Mouse (Mus musculus) gastrocnemius, postnatal 25 days (tissue): ENCODE measurements around the gene Osgep. TPM values are rescaled to one million over a fixed set of nuclear protein-coding genes. Genes with fewer than 3 reads are reported as not detected.
A peak's percentile ranks its signal among the peaks of the same experiment; 100 is the strongest.
"Not testable (repeated sequence)": the region's sequence is repeated elsewhere in the genome, so short reads cannot be mapped to it uniquely, and the experiment has no call there.

Source experiments
- DNase-seq: peaks from one replicate; pipeline ENCODE4 v3.0.0; 2022
- total RNA-seq, 2 experiments: library from RNA; stranded (reverse); gene quantifications; 1 replicate in 1 of 2; 2 replicates in 1 of 2; pipeline ENCODE4 v1.2.3; 2021

Osgep gene
- total RNA-seq, 2 experiments from 2014 or later = 40.1 to 41.8 TPM

DNA sequence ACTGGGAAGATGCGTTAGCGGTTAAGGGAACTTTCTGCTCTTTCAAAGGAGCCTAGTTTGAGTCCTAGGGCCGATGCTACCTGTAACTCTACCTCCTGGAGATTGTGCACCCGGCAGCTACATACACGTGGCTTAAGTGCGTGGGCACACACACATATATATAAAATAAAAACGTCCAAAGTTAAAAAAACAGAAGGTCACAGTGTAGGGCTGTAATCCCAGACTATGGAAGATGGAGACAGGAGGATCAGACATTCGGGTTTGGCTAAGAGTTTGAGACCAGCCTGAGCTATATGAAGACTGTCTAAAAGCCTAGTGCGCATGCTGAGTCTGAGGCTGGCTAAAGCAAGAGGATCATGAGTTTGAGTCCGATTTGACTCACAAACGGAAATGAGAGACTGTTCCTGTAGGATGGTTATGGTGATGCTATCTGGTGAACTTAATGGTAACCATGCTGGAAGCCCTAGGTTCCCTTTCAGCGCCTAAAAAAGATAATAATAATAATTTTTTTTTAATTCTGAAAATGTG, 6.9 kb upstream of the Osgep start:
- DNase-seq = no peak

DNA sequence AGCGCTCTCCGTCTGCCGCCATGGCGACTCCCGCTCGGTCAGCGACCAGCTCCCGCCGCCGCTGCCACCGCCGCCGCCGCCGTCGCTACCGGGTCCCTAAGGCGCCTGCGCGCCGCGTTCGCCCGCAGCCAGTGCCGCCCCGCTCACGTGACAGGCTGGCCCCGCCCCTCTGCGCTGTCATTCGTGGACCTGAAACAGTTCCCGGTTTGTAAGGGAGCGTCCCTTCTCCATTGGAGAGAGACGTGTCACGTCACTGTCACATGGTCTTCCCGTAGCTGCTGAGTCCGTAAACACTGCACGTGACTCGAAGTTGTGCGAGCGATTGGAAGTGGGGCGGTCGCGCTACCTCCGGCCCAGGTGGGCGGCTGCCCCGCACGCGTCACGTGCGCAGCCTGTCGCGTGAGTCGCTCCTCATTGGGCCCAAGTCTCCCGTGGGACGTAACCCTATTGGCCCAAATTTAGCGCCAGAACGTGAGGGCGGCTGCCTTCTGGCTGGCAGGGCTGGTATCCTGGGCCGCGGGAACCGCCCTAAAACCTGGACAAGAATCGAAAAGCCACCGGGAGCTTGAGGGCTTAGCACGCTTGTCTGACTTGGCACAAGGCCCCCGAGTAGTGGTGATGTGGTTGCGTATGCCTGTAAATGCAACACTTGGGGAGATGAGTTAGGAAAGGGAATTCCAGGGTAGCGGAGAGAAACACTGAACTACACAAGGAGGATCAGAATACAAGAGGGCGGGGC, 6.2 kb upstream of the Osgep start, which contains the start of the genes Pip4p1 and Pnp:
Pip4p1 (minus strand) TSS at position 103 of the 739 bp plus-strand sequence.
Pnp (plus strand) TSS at position 329 of the 739 bp plus-strand sequence.
- DNase-seq = peak; percentile 99

DNA sequence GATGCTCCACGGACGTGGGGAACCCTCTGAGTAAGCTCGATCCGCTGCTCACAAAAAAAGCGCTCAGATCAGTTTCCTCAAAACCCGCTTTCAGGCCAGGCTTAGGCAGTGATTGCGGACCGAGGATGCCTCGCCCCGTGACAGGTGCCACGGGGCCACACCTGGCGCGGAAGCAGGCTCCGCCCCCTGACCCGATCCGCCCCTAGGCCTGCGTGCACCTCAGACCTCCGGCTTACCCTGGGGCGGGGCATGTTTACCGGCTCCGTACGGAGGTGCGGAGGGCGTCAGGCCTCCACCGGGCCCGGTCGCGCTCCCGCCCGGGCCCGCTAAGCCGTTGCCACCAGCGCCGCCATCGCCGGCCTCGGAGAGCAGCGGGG, 5.7 kb upstream of the Osgep start:
- DNase-seq = no peak

DNA sequence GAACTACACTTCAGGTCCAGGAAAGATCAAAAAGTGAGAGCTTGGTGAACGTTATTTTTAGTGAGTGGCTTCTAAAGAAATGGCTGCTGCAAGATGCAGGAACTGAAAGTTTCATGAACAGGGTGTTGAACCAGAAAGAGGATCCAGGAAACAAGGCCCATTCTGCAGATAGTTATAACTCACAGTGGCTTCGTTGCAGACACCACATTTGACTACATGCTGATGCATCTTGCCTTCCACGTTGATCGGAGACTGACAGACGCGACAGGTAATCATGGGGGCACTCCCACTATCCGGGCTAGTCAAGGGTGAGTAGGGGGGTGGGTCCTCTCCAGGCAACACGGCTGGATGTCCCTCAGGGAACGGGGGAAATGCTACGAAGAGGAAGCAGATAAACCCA, 5.3 kb upstream of the Osgep start:
- no peak for DNase-seq

DNA sequence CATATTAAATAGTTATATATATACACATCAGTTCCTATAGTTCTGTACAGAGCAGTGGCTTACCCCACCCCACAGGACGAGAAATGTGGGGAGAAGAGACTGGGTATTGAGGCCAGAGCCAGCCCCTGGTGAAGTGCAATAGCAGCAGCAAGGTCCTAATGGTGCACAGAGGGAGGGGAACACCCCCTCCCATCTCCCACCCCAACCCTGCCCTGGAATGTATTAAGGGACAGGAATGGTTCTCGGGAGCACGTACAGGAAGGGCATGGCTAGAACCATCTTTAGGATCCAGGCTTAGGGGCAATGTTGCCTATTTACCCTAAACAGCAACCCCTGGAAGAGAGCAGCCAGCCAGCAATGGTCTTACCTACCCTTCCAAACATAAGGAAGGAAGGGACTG, 2.7 kb upstream of the Osgep start:
- DNase-seq = no peak

DNA sequence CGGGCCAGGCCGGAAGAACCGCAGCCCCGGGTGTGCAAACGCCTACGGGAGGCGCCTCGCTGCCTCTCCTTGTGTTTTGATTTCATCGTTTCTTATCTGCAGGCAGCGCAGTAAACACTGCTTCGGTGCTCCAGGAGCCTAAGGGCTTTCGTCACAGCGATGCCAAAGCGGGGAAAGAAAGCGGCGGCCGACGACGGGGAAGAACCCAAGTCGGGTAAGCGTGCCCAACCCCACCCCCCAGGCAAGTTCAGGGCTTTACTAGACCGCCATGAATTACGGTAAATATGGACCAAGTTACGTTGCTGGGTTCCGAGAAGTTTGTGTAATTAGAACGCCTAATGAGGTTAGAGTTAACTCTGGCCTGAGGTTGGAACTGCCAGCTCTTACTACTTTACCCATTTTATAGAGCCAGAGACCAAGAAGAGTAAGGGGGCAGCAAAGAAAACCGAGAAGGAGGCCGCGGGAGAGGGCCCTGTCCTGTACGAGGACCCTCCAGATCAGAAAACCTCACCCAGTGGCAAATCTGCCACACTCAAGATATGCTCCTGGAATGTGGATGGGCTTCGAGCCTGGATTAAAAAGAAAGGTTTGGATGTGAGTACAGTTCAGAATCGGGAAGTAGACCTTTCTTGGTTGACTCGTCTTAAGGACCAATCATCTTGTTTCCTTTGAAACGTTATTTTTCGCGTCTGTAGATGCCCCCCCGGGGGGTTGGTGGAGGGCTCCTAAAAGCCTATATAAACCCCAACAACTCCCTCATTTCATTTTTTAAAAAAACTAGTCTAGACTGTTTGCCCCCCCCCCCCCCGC, 623 bp upstream of the Osgep start:
- DNase-seq = no peak

DNA sequence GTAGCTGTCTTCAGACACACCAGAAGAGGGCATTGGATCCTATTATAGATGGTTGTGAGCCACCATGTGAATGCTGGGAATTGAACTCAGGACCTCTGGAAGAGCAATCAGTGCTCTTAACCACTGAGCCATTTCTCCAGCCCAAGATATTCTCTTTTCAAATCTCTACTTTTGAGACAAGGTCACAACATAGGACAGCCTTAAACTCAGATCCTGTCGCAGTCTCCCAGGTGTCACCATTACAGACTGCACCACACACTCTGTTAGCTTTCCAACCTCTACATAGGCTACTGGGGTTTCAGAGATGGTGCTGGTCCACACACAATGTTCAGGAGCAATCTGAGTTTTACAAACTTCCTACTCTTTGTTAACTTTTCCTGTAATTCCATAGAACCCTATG, 1.3 kb downstream of the Osgep start:
- not testable (repeated sequence) for DNase-seq

DNA sequence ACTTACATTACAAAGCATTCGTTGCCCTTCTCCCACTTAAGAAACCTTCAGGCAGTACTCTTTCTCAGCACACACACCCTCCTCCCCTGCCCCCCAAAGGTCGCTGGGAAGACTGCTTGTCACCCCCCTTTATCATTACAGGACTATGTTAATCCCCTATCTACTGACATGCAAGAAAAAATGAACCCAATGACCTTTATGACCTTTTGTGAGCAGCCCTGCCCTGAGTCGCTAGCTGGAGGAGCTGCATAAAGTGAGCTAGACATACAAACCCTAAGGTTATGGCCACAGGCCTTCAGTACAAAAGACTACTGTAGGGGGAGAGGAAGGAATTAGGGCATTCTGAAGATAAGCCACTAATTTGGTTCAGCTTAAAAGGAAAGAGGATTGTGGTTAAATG, 13.3 kb downstream of the Osgep start:
- no peak for DNase-seq

DNA sequence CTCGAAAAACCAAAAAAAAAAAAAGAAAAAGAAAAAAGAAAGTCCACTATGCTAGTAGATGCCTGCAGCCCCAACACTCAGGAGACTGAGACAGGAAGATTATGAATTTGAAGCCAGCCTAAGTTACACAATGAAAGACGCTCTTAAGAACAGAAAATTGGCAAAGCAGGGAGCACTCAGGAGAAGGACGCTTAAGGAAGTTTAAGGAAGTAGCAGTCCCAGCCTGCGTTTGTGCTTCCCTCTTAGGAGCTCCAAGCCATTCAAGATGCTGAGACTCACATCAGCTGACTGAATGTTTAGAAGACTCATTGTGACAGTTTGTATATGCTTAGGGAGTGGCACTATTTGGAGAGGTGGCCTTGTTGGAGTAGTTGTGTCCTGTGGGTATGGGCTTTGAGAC, 16.6 kb downstream of the Osgep start:
- no peak for DNase-seq

DNA sequence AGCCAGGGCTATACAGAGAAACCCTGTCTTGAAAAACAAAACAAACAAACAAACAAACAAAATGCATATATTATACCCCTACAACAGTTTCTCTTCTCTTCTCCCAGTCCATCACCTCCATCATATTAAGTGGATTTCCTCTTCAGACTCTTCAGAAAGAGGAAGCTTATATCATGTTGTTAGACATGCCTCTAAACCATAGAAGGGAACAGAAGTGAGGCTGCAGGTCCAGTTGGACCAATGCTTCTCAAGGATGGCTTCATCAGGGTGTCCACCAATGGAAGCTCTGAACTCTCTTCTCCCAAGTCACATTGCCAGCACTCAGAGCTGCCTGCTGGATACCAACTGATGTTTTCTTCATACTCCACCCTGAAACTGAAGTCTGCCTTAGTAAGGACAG, 19.4 kb downstream of the Osgep start:
- not testable (repeated sequence) for DNase-seq

DNA sequence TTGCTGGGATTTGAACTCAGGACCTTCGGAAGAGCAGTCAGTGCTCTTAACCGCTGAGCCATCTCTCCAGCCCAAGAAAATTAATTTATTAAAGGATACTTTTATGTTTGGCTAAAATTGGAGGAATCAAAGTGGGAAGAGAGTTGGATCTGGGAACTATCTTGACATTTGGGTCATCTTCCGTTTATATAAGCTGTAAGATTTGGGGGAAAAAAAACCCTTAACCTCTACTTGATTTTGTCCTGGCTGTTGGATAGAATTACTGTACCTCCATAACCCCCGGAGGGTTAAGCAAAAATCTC, 19.9 kb downstream of the Osgep start:
- DNase-seq = no peak

DNA sequence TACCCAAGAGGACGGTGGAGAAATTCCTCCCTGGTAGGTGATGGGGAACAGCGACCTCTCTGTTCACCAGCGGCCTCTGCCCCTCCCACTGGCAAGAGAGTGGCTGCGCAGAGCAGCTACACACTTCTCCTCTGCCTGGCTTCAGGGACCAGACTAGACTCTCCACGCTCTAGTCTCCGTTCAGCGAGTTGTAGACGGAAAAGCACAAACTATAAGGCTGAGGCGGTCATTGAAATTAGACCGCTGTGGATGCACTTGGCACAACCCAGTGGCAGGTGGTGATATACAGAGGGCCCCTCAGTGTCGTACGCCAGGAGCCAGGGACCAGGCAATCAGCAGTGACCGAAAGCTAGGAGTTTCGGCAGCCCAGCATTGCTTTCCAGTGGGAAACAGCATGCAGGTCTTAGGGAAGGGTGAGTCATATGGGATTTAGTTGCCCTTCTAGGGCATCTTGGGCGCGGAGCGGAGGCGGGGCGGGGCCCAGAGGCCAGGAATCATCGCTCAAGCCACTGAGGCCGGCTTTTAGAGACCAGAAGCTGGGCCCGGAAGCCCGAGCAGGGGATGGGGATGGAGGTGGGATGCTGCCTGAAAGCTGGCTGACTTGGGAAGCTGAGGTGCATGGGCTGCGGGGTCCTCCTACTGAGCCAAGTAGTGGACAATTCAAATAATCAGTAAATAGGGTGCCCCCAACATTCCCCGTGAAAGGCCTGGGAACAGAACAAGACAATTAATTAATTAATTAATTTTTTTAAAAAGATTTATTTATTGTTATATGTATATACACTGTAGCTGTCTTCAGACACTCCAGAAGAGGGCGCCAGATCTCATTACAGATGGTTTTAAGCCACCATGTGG, 20.5 kb downstream of the Osgep start:
- peak; percentile 52 for DNase-seq

DNA sequence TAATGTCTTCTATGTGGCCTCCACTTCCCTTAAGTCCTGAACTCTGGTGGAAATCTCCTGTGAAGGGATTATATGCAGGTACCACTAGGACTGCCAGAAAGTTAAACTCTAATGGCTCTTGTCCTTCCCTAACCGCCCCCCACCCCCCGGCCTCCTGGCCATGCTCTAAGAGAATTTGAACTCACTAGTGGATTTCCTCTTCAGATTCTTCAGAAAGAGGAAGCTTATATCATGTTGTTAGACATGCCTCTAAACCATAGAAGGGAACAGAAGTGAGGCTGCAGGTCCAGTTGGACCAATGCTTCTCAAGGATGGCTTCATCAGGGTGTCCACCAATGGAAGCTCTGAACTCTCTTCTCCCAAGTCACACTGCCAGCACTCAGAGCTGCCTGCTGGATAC, 26.7 kb downstream of the Osgep start:
- DNase-seq = not testable (repeated sequence)

DNA sequence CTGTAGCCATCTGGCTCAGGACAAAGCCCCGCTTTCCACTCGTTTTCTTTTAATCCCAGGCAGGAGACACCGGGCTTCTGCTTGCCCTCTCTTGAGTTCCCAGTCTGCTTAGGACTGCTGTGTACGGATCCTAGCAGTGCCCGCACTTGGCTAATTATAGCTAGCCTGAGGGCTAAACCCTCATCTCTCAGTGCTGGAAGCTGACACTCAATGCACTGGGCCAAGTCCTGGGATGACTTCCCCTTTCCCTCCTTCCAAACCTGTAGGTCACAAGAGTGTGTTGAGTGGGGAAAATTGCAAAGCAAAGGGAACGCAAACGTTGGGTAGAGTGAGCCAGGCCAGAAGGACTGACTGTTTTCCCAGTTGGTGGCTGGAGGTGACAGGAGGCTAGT, 27.3 kb downstream of the Osgep start, which contains the start of gene Klhl33:
Klhl33 (minus strand) TSS at position 134 of the 392 bp plus-strand sequence.
- DNase-seq = peak; percentile 77

DNA sequence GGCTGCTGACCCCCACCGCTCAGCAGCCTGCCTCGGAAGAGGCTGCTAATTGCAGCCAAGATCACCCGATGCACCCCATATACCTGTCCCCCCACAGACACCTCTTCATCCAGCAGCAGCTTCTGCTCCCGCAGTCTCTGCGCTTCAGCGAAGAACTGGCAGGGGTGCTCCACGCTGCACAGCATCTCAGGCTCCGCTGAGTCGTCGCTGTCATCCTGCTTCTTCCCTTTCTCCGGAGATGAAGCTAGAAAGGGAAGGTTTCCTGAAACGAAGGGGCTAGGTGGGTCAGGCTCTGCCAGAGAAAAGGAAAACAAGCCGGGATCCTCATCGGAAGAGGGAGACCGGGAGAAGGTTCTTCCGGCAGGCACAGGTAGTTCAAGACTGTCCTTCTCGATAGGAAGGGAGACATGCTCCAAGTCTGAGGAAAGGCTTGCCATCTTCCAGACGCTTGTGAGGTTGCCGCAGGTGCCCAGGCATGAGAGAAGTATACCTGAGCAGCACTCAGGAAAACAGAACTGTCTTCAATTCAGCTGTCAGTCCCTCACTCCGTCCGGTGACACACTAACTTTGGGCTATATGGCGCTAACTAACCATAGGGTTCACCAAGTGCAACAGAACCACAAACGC, 27.8 kb downstream of the Osgep start:
- no peak for DNase-seq

DNA sequence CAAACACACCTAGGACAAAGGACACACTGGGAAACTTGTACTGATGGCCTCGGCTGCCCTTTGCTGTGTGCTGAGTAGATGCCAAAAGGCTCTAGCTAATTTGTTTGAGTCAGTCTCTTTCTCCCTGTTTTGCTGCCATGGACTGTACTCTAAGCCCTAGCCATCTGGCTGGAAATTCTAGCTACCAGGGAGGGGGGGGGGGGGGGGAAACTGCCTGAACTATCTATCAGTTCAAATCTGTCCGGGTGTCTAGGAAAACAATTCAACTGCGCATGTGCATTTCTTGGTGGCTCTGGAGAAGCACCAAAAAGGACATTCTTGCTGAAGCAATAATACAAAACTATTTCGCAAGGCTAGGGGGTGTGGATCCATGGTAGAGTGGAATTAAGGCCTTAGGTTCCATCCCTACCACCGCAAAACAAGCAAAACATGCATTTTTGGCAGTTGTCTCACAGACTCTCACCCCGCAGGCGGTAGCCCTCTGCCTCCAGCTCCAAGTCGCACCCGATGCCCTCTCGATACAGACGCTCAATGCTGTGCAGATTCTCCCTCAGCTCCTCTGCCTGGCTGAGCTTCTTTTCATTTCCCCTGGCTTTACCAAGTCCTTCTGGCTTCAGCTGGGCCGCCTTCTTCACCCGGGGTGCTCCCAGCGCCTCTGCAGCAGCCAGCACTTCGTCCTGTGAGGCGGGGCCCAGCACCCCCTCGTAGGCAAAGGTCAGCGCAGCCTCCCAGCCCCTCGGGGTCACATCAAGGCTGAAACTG, 28.5 kb downstream of the Osgep start:
- DNase-seq = peak; percentile 83

DNA sequence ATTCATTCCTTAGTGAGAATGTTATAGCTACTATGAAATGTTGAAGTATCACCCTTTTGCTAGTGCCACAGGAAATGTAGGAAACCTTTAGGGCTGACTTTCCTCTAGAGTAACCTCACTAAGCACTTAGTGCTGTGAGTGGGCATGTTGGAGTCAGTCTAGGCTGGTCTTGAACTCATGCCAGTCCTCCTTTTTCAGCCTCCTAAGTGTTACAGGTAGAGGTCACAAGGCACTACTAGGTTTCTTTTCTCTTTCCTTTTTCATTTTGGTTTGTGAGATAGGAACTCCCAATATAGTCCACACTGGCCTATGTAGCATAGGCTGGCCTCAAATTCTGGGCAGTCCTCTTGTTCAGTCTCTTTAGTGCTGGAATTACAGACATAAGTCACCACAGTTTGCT, 29.3 kb downstream of the Osgep start:
- DNase-seq = no peak

DNA sequence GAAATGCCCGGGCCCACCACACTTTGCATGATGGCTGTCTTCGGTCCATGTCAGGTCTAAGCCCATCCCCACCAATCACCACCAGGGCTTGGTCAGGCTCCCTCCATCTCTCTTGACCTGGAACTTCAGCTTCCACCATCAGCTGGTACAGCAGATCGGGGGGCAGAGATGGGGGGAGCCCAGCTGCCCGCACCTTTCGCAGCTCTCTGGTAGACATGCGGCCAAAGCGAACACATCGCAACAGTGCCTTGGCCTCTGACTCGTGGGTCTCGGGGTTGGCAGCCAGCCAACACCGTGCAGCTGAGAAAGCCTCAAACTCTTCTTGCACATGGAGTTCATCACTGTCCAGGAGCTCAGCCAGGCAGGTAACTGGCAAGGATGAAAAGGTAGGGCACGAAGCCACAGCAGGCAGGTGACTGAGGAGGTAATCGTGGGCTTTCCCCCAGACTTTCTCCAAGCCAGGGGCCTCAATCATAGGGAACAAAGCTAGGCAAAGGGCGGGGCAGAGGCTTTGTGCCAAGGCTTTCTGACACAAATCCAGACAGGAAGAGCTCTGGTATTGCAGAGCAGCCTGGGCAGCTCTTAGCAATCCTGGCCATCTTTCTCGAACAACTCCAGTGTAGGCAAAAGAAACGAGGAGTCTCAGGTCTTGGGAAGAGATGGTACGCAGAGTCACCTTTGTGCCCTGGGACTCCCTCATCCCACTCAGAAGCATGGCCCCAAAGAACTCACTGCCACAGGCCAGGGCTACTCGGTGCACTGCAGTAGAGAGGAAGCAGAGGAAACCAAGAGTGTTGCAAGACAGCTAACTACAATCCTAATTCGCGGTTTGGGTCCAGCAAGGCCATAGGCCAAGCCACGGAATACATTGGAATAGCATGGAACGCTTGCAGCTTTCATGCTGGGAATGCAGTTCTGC, 31.9 kb downstream of the Osgep start:
- DNase-seq = peak; percentile 21

DNA sequence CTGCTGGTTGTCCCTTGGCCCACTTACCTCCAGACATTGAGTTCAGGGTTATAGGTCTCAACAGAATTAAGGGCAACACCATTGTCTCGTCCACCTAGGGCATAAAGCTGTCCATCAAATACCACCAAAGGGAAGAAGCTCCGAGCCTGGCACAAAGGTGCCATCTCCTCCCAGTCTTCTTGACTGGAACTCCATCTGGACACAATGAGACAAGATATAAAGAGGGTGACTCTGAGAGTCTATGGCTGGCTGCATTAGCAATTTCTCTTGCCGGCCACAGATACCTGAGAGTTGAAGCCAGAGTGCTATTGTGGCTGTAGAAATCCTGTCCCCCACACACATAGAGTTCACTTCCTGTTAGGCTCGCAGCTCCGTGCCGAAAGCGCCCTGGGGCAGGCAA, 32.6 kb downstream of the Osgep start:
- DNase-seq = no peak

DNA sequence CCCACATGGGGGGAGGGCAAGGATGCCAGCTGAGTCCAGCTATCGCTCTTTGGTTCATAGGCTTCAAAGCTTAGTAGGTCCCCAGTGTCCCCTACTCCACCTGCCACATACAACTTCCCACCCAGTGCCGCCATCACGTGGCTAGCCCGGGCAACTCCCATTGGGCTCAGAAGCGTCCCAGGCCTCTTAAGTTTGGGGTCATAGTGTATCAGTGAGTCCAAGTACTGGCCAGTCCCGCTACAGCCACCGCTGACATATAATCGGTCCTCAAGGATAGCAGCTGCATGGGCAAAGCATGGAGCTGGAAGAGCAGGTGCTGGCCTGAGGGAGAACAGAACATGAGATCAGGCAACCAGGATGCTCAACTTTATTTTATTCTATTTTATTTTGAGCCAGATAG, 33.1 kb downstream of the Osgep start:
- DNase-seq = no peak
